Mouse (Mus musculus) thymus, adult 2 months (tissue): ENCODE measurements around the gene Zan.

Experiments
- CTCF ChIP-seq: fragments of 200-500 bp; IDR thresholded peaks from 2 replicates; pipeline ENCODE4 v1.5.1; 2012; ENCODE audit warnings: mild to moderate bottlenecking, control low read depth, low read length, moderate library complexity, borderline replicate concordance; ENCODE audit not compliant: control insufficient read depth, poor library complexity, insufficient read depth; ENCODE audit errors: extremely low read depth
- POLR2A ChIP-seq: fragments of 200-500 bp; IDR thresholded peaks from 2 replicates; pipeline ENCODE4 v1.6.1; 2012; ENCODE audit warnings: mild to moderate bottlenecking, low read length, control low read depth, moderate library complexity; ENCODE audit not compliant: control insufficient read depth, poor library complexity, insufficient read depth; ENCODE audit errors: extremely low read depth

GRCm38 (mm10) chr5:137409451-137409850, 67.4 kb downstream of the Zan start:
- TF ChIP-seq POLR2A, result no peak
- no peak for TF ChIP-seq CTCF
